Mouse (Mus musculus): Measurements from ENCODE around the gene Nit1. TPM values are rescaled to one million over a fixed set of nuclear protein-coding genes. Genes with fewer than 3 reads are reported as not detected.

Nit1 gene
- total and polyA plus RNA-seq, 3 experiments: 39.5 to 51.4 (median 40.8) TPM

DNA sequence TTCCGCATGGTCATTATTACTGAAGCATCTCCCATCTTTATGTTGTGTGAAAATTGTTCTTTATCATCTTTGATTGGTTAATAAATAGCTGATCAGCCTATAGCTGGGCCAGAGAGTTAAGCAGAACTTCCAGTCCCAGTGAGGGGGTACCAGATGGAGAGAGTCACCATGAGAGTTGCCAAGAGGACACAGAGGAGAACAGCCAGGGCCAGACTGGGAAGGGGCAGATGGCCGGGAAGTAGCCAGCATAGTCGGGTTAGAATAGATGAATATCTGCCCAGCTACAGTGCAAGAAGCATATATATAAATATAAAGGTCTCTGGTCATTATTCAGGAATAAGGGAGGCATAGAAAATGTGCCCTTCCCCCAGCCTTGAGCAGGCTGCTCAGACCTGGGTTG, 47.2 kb downstream of the Nit1 start:
- peaks cover 3% of the 10 kb centered on the region; the same call in 1 of the 2 replicates for H3K79me2 ChIP-seq (replicated peaks; ENCODE audit: control insufficient read depth, extremely low read depth, insufficient read depth, poor library complexity, severe bottlenecking)
- in situ Hi-C loops (cut with MboI; ENCODE audit: low pct_ligation_motif_present, low pct_unique_long_range_greater_than_20kb, low sequenced_read_pairs): no loop called here

DNA sequence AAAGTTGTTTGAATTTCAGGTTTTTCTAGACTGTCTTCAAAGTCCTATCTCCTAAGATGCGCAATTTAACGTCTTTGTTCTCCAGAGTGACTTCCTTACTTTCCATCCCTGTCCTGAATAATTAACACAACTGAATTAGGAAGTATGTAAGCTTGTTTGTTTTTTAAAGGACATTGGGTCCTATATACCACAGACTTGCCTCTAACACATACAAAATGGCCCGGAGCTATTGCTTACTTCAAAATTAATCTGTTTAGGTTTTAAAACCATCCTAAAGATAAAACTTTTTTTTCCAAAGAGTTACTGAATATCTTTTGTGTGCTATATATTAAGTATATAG, 50.4 kb downstream of the Nit1 start:
- H3K4me3 ChIP-seq (replicated peaks in 1 of 3; ENCODE audit: low read depth in 2 of 3, low read length in 2 of 3, poor library complexity in 1 of 3): peak overlapping the region; percentile 76 to 78 (median 77)
- H3K27ac ChIP-seq (ENCODE audit: insufficient read depth, low read depth): no peak overlapping the region
- in situ Hi-C loops (cut with MboI; ENCODE audit: low pct_ligation_motif_present, low pct_unique_long_range_greater_than_20kb, low sequenced_read_pairs) (no loop called here), dilution Hi-C loops (cut with MboI; ENCODE audit: extremely low pct_ligation_motif_present, extremely low pct_unique_long_range_greater_than_20kb, low sequenced_read_pairs) (no loop called here)
- TF ChIP-seq SIN3A (IDR thresholded peaks at IDR 0.05; ENCODE audit: low read length): no peak
- TF ChIP-seq UBTF (IDR thresholded peaks at IDR 0.05; ENCODE audit: low read depth, low read length): no peak
- TF ChIP-seq CHD1 (IDR thresholded peaks at IDR 0.05; ENCODE audit: low read depth, low read length): peak; percentile 81; the same call in 1 of the 2 replicates
- TF ChIP-seq PAX5 (IDR thresholded peaks at IDR 0.05; ENCODE audit: low read length): no peak
- peak; percentile 22; the same call in 1 of the 2 replicates for TF ChIP-seq MXI1 (IDR thresholded peaks at IDR 0.05; ENCODE audit: low read depth, low read length)
- peak; percentile 81 for TF ChIP-seq TBP (conservative IDR thresholded peaks at IDR 0.05; ENCODE audit: low read depth, low read length)
- 0 out of 2 replicates have a peak, but pooled peaks have one; percentile 6 for TF ChIP-seq NELFE (IDR thresholded peaks at IDR 0.05; ENCODE audit: low read depth, low read length)
- peak overlapping the region; percentile 69; the same call in 1 of the 2 replicates for H3K4me2 ChIP-seq (ENCODE audit: insufficient read depth, low read depth, poor library complexity, severe bottlenecking)
- peak overlapping the region; percentile 96 for H3K9ac ChIP-seq (ENCODE audit: insufficient read depth, low read depth)
- no peaks in the 10 kb centered on the region for H3K9me3 ChIP-seq (replicated peaks; ENCODE audit: low read length)
- peaks cover 3 to 11% of the 10 kb centered on the region in 2 experiments for H3K36me3 ChIP-seq (replicated peaks in 1 of 2; ENCODE audit: control insufficient read depth in 1 of 2, insufficient read depth in 1 of 2, low read length in 1 of 2)
- H3K27me3 ChIP-seq (replicated peaks): no peaks in the 10 kb centered on the region
- peak; percentile 24 for DNase-seq (ENCODE audit: extremely low read depth)
- H3K79me2 ChIP-seq (replicated peaks; ENCODE audit: control insufficient read depth, extremely low read depth, insufficient read depth, poor library complexity, severe bottlenecking): peaks cover 16% of the 10 kb centered on the region
- peaks cover 0 to 17% of the 10 kb centered on the region in 2 experiments; a peak in 3 of 4 replicates for H3K4me1 ChIP-seq (ENCODE audit: control insufficient read depth in 1 of 2, insufficient read depth in 2 of 2)

More for the DNA sequence above, 47.2 kb downstream of the Nit1 start:
- H3K9ac ChIP-seq (ENCODE audit: insufficient read depth, low read depth): no peak overlapping the region
- peaks cover 0 to 9% of the 10 kb centered on the region in 2 experiments; a peak in 2 of 4 replicates for H3K4me1 ChIP-seq (ENCODE audit: control insufficient read depth in 1 of 2, insufficient read depth in 2 of 2)
- H3K4me3 ChIP-seq (replicated peaks in 1 of 3; ENCODE audit: low read depth in 2 of 3, low read length in 2 of 3, poor library complexity in 1 of 3): no peak overlapping the region
- no peaks in the 10 kb centered on the region for H3K27me3 ChIP-seq (replicated peaks)
- dilution Hi-C loops (cut with MboI; ENCODE audit: extremely low pct_ligation_motif_present, extremely low pct_unique_long_range_greater_than_20kb, low sequenced_read_pairs): no loop called here
- H3K27ac ChIP-seq (ENCODE audit: insufficient read depth, low read depth): no peak overlapping the region
- H3K9me3 ChIP-seq (replicated peaks; ENCODE audit: low read length): no peaks in the 10 kb centered on the region
- no peak for DNase-seq (ENCODE audit: extremely low read depth)
- H3K36me3 ChIP-seq (replicated peaks in 1 of 2; ENCODE audit: control insufficient read depth in 1 of 2, insufficient read depth in 1 of 2, low read length in 1 of 2): no peaks in the 10 kb centered on the region
- H3K4me2 ChIP-seq (ENCODE audit: insufficient read depth, low read depth, poor library complexity, severe bottlenecking): no peak overlapping the region
- TF ChIP-seq PAX5 (IDR thresholded peaks at IDR 0.05; ENCODE audit: low read length) (no peak), MAX (IDR thresholded peaks at IDR 0.05; ENCODE audit: low read length) (no peak), ZNF384 (IDR thresholded peaks at IDR 0.05; ENCODE audit: low read depth, low read length) (no peak), E2F4 (IDR thresholded peaks at IDR 0.05; ENCODE audit: insufficient replicate concordance, low read depth, low read length) (no peak), SIN3A (IDR thresholded peaks at IDR 0.05; ENCODE audit: low read length) (no peak), ZC3H11A (IDR thresholded peaks at IDR 0.05; ENCODE audit: low read depth, low read length) (no peak), GABPA (IDR thresholded peaks at IDR 0.05; ENCODE audit: insufficient replicate concordance, low read depth, low read length) (no peak), RAD21 (IDR thresholded peaks at IDR 0.05; ENCODE audit: low read depth, low read length) (no peak), MAZ (IDR thresholded peaks at IDR 0.05; ENCODE audit: low read depth, low read length) (no peak), HCFC1 (IDR thresholded peaks at IDR 0.05; ENCODE audit: low read depth, low read length) (no peak), ELF1 (IDR thresholded peaks at IDR 0.05; ENCODE audit: low read depth, low read length) (no peak), CHD2 (IDR thresholded peaks at IDR 0.05; ENCODE audit: low read length) (no peak)
